Mouse (Mus musculus): ENCODE data around the gene Hnrnpk.
"Not testable (repeated sequence)": the region's sequence is repeated elsewhere in the genome, so short reads cannot be mapped to it uniquely, and the experiment has no call there.

Gene Hnrnpk

DNA sequence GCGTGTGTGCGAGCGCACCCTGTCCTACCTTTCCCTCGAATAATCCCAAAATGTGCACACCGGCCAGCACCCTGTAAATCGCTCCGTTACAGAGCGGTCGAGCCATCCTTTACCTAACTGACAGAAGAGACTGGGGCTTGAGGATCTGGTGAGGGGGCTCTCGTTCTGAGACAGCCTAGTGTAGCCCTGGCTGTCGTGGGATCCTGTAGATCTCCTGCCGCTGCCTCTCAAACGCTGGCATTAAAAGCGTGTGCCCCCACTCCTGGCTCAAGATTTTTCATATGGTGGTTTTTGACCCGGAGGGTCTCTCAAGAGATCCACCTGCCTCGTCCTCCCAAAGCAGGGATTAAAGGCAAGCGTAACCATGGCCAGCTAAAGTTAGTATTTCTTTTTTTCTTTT, at the start of gene Hnrnpk:
Gene Hnrnpk, minus strand, starts transcription at position 101 of the 400 bp plus-strand sequence.
- in situ Hi-C loops (cut with MboI, MseI) = not testable (repeated sequence)

DNA sequence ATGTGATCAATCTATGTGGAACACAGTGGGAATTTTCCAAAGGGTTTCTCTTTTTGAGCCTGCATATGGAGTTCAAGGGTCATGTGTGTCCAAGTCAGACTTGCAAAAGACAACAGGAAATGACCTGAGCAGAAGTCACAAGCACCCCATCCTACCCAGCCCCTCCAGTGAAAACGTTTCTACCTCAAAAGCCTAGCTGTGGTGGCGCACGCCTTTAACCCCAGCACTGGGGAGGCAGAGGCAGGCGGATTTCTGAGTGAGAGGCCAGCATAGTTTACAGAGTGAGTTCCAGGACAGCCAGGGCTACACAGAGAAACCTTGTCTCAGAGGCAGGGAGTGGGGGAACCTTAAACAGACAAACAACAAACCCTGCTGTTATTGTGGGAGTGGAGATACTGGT, 49.1 kb upstream of the Hnrnpk start:
- in situ Hi-C loops (cut with MboI, MseI) = no loop called here

DNA sequence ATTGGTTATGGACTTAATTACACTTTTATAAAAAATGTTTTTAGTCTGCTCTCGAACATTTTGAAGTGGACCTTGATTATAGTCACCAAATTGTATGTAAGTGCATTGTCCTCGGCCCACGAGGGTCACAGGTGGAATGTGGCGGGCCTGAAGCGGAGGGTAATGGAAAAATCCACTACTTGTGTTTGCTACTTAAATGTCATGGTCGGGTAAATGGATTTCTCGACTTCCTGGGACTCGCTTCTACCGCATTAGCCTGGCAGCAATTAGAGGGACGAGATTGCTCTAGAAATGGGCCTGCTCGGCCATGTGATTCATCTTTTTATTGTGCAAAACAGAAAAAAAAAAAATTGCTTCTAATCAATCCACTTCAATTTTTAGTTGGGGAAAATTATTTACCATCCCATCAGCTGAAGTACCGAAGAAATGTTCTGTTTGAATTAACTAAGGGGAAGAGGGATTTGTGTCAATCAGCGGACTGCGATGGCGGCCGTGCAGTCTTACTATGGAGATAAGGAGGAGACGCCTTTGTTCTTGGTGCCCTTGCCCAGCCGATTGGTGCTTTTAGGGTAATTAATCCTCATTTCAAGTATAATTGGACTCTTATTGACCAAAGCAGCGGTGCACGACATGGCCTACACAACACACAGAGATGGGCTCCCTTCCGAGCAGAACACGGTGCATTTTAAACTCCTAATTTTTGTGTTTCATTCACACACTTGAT, 47.5 kb upstream of the Hnrnpk start:
- in situ Hi-C loops (cut with MboI, MseI) = no loop called here

DNA sequence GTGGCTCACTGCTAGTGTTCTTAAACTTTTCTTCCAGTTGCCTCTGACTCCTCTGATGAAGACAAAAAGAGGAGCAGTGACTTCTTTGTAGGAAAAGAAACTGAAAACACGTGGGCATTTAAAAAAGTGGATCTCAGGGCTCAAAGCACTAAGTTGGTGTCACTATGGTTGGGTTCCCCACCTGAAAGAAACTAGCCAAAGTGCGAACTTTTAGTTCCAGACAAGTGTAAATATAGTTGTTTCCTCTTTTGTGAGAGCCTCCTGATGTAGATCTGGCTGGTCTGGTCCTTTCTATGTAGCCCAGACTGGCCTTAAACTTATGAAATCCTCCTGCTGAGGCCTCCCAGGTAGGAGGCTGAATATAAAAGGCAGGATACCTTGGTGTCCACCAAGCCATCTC, 43.4 kb upstream of the Hnrnpk start:
- in situ Hi-C loops (cut with MboI, MseI) = no loop called here

DNA sequence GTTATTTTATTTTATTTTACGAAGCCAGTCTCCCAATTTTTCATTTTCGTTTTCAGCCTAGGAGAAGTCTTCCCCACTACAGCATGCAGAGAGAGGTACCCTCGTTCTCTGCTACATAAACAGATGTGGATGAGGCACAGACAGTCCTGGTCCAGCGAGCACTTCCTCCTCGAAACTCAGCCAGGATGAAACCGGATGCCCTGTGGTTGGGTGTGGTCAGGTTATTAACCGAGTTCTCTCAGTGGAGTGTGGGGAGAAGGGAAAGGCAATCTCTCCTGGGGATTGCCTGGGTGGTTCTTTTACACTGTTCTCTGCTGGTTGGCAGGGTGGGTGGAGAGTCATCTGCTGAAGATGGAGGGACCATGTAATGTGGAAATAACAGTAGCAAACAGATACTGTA, 40.6 kb upstream of the Hnrnpk start:
- in situ Hi-C loops (cut with MboI, MseI) = loop anchor here (5.0 kb wide), 1 partner anchor 94 kb away; no protein-coding TSS in a partner anchor

DNA sequence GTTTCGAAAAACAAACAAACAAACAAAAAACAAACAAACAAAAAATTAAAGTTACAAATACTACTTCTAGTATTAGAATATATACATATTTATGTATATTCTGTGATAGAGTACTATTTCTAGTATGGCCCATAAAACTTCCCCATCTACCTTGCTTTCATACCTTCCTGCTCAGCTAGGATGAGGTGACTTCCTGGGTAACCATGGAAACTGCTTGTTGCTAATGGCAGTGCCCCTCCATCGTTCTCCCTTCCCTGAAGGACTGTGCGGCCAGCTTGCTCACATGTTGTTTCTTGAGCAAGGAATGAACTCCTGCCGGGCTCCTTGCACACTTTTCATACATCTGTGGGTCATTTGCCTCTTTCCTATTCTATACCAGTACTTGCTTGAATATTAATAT, 40.2 kb upstream of the Hnrnpk start:
- in situ Hi-C loops (cut with MboI, MseI) = loop anchor here (5.0 kb wide), 1 partner anchor 94 kb away; no protein-coding TSS in a partner anchor

DNA sequence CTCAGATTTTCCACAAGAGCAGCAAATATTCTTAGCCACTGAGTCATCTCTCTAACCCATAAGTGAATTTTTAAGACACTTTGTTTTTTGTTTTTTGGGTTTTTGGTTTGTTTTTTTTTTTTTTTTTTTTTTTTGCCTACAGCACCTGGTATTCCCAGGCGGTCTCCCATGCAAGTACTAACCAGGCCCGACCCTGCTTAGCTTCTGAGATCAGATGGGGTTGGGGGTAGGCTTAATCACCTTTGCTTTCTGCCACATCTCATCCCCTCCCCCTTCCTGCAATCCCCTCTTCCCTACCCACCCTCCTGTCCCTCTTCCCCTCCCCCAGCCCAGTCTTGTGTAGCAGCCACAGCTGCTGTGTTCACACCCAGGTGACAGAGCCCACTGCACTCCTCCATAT, 36.6 kb upstream of the Hnrnpk start:
- in situ Hi-C loops (cut with MboI, MseI) = loop anchor here (5.0 kb wide), 1 partner anchor 98 kb away; no protein-coding TSS in a partner anchor

DNA sequence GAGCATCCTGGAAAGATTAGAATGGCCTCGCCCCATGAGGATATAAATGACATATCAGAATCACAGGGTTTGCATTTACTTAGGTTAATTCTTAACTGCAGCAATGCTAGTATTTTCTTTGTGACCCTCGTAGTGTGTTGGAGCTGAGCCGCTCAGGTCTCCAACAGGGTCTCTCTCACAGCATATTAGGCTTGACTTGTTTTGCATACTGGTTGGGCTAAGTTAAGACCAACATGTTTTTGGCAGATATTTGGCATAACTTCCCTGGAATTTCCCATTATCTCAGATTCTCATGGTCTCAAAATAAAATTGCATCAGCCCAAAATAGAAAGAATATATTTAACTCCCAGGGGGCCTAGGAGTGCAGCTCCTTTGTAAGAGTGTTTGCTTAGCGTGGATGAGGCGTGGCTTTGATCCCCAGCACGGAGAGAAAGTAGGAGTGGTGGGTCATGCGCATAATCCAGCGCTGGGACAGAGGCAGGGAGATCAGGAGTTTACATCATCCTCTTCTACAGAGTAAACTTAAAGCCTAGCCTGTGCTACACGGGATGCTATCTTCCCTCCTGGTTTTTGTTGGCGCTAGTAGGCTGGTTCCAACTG, 20.0 kb upstream of the Hnrnpk start:
- in situ Hi-C loops (cut with MboI, MseI) = no loop called here

DNA sequence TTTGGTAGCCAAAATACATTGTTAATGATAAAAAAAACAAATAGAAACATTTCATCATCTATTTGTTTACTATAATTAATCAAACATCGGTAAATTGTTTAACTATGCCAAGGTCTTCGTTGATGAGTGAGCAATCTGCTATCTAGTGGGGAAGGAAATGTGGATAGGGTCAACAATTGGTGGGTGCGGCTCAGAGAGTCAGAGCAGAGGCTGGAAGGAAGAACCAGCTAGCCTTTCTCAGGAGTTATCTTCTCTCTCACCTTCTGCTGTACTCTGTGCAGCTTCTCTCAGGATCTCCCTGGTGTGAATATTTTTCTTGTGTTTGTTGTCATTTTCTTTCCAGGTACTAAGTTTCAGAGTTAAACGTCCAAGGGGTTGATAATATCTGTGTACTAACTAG, 19.1 kb upstream of the Hnrnpk start:
- in situ Hi-C loops (cut with MboI, MseI) = no loop called here

DNA sequence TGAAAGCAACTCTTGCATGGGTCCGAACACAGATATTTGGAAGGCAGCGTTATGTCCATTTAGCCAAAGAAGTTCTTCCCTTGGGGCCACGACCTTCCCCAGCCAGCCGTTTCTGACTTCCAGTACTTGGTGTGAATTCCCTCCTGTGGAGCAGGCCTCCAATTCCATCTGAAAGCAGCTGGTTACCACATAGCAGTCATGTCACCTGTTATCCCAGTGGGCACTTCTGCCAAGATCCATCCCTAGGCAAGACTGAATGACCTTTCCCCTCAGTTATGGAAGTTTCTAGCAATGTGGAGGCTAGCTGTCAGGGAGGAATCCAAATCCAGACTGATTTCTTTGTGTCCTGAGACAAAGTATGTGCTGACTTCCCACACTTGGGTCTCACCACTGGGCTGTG, 17.9 kb upstream of the Hnrnpk start:
- in situ Hi-C loops (cut with MboI, MseI) = no loop called here

DNA sequence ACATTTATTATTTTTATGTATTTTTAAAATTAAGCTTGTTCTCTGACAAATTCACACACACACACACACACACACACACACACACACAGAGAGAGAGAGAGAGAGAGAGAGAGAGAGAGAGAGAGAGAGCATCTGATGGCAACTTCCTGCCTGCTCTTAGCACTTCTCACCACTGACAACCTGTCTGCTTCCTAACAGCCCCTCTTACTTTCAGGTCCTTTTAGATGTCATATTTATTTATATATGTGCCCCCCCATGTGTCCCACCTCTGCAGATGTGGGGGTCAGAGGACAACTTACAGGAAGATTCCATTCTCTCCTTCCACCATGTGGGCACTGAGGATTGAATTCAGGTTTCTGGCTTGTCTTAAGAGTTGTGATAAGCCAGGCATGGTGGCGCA, 16.1 kb upstream of the Hnrnpk start:
- in situ Hi-C loops (cut with MboI, MseI) = loop anchor here (10.0 kb wide), 1 partner anchor 1894 kb away; the partner anchor contains the start of gene Fbxl21

DNA sequence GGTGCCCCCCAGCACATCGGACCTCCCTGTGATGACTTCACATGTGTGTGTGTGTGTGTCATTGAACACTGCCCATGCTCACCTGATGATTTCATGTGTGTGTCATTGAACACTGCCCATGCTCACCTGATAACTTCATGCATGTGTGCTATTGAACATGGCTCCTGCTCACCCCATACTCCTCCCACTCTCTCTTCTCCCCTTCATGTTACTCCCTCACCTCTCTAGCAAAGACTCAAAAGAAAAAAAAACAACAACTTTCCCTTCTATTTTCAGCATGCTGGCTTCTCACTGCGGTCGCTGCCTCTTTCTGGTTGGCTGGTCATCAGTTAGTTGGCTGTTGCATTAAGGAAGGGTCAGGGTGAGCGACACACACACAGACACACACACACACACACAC, 15.5 kb upstream of the Hnrnpk start:
- in situ Hi-C loops (cut with MboI, MseI) = loop anchor here (10.0 kb wide), 1 partner anchor 1894 kb away; the partner anchor contains the start of gene Fbxl21

DNA sequence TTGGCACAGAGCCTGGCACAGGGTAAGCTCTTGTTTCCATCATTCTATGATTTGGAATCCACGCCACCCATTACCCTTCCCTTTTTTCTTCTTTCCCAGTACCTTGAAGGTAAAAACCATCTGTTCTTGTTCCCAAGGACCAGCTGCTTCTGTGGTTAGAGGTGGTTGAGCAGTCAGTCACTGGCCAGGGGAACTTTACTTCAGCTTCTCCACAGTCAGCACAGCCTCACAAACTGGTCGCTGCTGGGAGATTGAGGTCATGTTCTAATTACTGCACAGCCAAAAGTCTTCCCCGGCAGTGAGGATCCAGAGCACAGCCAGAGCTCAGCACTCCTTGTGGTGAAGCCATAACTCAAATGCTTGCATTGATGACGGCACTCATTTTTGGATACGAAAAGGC, 12.7 kb upstream of the Hnrnpk start:
- in situ Hi-C loops (cut with MboI, MseI) = loop anchor here (10.0 kb wide), 1 partner anchor 1891 kb away; the partner anchor contains the start of gene Fbxl21

DNA sequence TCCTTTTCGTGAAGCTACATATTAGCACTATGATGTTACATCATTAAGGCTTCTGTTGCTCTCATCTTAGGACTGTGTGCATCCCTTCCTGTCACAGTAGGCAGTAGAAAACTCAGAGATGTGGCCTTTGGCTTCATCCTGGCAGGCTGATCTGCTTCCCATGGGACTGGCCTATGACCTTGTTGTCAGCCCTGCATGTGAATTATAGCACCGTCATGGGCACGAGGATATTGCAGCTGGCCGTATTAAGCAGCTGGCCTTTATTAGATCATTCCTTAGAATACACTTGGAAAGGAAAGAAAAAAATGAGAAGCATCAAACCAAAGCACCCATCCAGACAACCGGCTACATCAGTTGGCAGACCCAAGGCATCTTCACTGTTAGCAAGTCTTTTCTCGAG, 12.2 kb upstream of the Hnrnpk start:
- in situ Hi-C loops (cut with MboI, MseI) = loop anchor here (10.0 kb wide), 1 partner anchor 1891 kb away; the partner anchor contains the start of gene Fbxl21

DNA sequence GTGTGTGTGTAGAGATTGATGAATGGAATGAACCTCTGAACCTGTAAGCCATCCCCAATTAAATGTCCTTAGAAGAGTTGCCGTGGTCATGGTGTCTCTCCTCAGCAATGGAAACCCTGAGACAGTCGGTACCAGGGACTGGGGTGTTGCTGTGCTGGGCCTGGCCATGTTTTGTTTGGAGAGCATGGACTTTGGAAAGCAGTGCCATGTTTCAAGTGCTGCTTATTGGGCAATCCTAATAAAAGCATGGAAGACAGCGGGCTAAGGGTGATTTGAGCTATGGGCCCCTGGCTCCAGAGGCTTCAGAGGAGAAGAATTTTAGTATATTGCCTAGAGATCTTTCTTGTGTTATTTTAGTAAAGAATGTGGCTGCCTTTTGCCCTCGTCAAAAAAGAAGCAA, 7.9 kb upstream of the Hnrnpk start:
- in situ Hi-C loops (cut with MboI, MseI) = loop anchor here (10.0 kb wide), 1 partner anchor 1886 kb away; the partner anchor contains the start of gene Fbxl21

DNA sequence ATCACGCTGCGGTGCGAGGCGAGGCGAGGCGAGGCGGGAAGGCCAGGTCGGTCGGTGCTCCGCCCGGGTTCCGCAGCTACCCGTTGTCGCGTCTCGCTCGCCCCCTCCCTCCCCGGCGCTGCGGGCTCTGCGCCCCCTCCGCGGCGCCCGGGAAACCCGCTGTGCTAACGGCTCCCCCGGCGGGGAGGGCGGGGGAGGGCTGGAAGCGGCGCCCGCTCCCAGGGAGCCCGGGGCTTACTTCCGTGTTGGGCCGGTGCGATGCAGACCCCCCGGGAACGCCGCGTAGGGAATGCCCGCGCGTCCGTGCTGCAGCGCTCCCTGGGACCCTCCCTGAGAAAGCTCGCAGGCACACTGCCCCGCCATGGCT, 416 bp downstream of the Hnrnpk start:
- in situ Hi-C loops (cut with MboI, MseI) = no loop called here

DNA sequence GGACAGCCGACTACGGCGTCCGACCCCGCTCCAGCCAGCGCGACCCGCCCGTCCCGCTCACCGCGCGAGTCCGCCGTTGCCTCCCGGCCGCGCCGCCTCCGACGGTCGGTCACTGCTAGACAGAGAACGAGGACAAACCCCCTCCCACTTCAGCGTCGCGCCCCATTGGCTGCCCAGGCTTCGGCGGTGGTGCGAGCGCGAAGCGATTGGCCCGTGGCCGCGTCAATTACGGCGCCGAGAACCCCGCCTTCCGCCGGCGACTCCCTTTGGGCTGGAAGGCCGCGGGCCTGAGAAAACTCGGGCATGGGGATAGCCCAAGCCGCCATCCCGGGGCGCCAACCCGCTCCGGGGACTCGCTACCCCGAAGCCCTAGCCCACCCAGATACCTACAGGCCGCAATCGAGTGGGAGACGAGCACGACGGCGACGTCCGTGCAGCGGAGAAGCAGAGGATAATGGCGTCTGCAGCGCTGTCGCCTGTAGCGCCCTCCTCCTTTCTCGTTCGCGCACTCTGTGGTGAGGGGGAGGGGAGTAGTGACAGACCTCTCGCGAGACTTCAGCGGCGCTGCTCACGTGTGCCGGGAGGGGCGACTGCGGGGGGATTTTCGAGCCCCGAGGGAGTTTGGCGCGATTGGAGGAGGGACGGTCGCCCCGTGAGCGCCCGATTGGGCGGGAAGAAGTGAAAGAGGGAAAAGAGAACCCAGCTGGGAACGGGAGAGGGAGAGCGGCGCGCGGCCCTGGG, 970 bp downstream of the Hnrnpk start, which contains the start of gene Rmi1:
Gene Rmi1, plus strand, starts transcription at position 246 of the 741 bp plus-strand sequence.
- in situ Hi-C loops (cut with MboI, MseI) = no loop called here

DNA sequence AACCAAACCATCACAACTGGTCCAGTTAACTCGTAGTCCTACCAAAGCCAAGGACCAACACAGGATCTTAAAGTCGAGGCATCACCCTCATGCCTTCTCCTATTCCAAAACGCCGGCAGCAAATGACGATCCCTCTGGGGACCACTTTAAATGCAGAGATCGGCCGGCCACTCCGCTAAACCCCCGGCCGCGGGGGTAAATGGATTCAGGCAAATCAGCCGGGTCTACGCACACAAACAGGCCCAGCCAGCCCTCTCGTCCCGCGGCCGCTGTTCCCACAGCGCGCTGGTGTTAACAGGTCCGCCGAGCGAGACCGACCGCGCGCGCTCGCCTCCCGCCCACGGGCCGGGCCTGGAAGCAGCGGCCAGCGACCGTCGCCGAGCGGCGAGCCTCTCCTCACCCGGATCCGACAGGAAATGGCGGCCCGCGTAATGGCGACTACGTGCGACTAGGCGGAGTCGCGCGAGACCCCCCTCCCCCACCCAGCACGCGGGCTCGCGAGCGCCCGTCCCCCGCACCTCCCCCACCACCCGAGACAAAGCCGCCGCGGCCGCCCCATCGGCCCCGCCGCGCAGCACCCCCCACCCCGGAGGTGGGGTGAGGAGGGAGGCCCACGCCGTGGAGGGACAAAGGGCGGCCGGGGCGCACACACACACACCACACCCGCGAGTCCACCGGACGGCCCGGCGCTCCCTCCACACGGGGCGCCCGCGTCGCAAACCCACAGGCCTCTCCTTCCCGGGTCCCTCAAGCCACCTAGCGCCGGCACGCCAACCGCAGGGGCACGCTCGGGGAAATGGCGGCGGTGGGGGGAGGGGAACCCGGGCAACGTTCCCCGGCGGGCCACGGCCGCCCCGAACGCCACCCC, 1.8 kb downstream of the Hnrnpk start:
- in situ Hi-C loops (cut with MboI, MseI) = no loop called here

DNA sequence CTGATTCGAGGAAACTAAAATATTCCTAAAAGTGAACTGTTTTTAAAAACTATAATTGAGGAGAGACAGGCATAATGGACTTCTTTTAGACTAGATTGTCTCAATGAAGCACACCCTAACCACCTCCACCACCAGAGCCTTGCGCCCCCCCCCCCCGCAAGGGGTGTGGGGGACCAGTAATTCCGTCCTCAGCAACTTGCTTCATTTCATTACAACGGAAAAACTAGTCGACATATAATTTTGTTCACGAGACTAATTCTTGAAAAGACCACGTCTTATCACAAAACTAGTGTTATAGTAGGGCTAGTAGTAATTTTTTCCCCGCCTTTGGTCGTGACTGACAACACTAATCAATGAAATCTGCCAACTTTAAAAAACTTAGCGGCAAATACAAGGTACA, 2.6 kb downstream of the Hnrnpk start:
- in situ Hi-C loops (cut with MboI, MseI) = no loop called here

DNA sequence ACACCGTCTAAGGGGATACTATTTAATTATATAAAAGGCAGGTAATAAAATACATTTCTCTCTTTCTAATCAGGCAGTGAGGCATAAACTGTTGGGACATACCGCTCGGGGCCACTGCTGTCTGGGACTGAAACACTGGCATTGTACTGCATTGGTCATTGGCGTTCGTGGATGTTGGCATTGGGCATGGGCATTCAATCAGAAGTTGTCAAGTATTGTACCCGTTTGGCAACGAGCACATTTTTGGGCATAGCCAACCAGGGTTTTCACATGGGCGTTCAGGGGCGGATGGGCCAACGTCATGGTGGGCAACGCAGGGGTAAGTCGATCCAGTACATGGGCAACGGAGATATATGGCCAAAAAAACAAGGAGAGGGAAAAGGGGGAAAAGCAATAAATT, 5.5 kb downstream of the Hnrnpk start:
- in situ Hi-C loops (cut with MboI, MseI) = no loop called here

DNA sequence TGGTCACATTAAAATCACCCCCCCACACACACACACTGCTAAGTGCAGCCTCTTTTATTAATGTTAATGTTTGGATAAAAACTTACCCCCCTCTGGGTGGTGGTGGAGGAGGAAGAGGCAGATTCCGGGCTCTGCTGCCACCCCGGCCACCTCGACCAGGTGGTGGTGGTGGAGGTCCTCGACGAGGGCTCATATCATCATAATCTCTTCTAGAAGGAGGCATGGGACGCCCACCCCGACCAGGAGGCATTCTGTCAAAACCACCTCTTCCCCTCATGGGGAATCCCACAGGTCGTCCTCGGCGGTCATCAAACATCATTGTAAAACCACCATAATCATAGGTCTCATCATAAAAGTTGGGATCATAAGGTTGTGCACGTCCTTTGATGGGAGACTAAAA, 8.8 kb downstream of the Hnrnpk start:
- in situ Hi-C loops (cut with MboI, MseI) = not testable (repeated sequence)
